Mouse (Mus musculus) left cerebral cortex, adult 8-10 months (tissue): ENCODE results near the gene Trim17. TPM values are rescaled to one million over a fixed set of nuclear protein-coding genes. Genes with fewer than 3 reads are reported as not detected.

Experiments
- DNase-seq, 2 experiments: peaks; one replicate each; pipeline ENCODE4 v3.0.0; 2022; ENCODE audit warnings: low spot score in 2 of 2
- total RNA-seq, 4 experiments: library from RNA; stranded (reverse); gene quantifications; 2 replicates each; pipeline ENCODE4 v1.2.4; 2022

Gene Trim17
- 1 to 10 TPM; 3.7 to 5.0 (median 4.1) TPM for total RNA-seq

DNA sequence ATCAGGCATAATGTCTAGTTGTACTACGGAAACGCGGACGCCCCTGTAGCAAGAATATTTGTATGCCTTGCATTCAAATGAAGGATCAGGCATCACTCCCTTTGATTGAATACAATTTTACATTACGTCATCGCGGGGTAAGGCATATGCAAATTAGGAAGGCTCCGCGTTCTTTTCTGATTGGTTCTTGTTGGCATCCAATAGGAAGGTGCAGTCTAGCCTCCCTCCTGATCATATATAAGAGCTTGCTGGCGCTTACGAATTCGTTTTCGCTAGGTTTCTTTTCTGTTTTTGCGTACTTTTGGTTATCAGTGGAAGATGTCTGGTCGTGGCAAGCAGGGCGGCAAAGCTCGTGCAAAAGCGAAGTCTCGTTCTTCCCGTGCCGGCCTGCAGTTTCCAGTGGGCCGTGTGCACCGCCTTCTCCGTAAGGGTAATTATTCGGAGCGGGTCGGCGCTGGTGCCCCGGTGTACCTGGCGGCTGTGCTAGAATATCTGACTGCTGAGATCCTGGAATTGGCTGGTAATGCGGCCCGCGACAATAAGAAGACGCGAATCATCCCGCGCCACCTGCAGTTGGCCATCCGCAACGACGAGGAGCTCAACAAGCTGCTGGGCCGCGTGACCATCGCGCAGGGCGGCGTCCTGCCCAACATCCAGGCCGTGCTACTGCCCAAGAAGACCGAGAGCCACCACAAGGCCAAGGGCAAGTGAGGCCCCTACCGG lies at the start of gene Trim17, which contains the start of gene Hist3h2a:
Gene Trim17, plus strand, starts transcription at position 266 of the 723 bp plus-strand sequence.
Gene Hist3h2a, plus strand, starts transcription at position 266 of the 723 bp plus-strand sequence.
- peak; percentile 87 to 96 for DNase-seq

DNA sequence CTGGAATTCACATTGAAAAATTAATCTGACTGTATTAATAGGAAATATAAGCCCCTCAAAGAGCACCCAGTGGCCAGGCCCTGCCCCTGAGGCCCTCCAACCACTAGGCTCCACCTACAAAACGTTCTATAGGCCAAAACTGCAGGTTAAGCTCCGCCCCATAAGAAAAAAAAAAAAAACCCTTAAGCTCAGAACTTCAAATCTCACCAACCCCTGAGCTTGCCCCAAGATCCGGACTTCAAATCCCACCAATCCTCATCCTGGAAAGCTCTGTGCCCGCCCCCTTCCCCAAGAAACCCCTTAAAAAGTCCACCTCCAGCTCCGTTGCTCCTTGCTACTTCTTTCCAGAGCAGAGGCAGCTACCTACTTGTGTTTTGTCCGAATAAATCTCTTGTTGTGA lies 49.6 kb upstream of the Trim17 start:
- DNase-seq, result no peak

DNA sequence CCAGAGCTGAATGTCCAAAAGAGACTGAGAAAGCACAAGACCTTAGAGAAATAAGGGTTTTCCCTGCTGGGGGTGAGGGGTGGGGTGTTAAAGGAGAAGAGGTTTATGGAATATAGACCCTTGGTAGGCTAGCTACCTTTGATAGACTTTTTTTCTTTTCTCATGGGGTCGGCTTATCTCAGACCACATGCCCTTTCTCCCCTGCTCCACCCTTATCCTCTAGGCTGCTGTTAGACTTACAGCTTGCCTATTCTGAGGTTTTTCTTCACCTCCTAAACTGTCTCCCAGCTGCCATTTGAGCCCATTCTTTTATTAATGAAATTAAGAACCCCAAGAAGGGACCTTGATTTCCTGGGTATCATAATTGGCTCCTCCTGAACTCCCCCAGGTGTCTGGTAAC lies 40.7 kb upstream of the Trim17 start:
- DNase-seq, result no peak

DNA sequence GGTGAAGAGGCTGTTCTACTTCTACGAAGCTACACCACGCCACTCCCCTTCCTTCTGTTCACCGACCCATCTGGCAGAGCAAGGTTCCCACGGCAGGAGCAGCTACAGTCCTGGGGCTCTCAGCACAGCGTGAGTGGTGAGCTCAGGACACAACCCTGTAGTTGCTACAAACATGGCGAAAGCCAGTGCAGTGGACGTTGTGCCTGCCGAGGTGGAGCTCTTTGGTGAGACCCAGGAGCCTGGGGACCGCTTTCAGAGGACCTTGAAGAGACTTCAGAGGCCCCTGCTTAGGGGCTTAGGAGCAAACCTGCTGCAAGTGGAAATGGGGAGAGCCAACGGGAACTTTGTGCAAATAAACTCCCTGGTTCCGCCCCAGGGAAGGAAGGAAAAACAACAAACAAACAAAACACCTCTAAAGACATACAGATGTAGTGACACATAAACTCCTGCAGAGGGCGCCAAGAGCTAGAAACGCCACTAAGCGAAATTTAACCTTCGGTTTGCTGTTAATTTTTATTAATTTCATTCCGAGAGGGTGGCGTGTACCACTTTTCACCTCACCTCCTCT lies 39.9 kb upstream of the Trim17 start:
- no peak for DNase-seq

DNA sequence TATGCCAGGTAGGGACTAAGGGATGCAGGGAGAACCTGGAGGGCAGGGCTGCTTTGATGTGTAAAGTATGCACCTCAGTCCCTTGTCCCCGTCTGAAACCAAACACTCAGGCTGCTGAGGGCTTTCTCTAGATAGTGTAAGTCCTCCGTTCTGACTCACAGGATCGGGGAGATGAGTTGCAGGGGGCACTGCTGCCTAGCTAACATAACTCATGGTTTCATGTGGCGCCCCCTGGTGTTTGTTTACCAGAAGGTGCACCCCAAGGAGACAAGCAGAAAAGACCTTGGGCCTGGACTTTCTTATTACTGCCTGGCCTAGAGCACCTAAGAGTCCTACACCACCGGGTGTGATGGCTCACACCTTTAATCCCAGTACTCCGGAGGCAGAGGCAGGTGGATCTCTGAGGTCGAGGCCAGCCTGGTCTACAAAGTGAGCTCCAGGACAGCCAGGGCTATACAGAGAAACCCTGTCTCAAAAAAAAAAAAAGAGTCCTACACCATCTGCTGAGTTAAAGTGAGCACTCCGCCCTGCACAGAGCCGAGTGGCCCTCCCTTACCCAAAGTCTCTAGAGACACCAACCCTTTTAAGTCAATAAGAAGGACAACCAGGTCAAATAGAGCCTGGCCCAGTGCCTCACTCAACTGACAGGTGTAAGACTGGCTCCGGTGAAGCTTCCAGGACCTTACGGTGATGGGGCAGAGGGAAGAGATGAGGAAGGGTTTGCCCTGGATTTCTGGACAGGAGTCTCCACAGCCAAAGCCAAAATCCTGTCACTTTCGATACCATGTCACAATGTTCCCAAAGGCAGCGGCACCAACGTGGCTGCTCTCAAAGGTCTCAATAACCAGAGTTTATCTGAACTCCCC lies 37.4 kb upstream of the Trim17 start:
- DNase-seq, result no peak

DNA sequence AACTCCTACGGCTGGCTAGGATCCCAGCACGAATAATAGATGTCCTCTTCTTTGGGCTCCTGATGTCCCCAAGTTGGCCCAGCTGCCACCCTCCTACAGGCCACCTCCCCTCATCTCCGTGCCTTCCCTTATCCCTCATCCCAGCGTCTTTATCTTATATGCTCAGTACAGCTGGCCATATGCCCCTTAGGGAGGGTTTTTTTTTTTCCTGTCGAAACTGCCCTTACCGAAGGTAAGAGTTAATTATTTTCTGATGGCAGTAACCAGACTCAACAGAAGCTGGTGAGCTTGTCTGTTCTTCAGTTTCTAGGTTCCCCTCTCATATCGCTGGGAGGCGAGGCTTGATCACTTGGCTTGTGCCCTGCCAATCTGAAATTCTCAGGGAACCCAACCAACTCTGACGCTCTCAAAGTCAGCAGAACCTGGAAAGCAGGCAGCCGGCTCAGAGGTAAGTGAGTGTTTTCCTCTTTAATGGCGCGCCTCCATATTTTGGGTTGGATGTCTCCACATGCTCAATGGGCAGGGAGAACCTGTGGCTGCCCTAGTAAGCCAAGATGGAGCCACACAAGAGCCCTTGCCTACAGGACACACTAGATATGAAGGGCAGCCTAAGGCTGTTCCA lies 36.6 kb upstream of the Trim17 start, which contains the start of gene Btnl10:
Gene Btnl10, plus strand, starts transcription at position 164 of the 622 bp plus-strand sequence.
- DNase-seq, result no peak

DNA sequence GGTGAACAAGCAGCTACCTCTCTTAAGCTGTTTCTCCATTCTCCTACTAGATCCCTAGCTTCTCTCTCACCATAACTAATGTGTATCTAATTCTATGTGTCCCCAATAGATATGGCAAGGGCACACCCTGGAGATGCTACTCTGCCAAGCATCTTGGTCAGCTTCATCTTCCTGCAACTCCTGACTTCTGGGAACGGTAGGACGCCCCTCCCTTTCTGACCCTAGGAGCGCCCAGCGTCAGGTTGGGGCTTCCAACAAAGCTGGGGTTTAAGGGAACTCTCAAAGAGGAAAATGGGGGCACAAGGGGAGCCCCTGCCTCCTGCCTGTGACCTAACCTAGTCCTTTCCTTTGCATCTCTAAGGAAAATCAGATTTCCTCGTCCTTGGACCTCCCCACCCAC lies 35.7 kb upstream of the Trim17 start:
- DNase-seq, result no peak

DNA sequence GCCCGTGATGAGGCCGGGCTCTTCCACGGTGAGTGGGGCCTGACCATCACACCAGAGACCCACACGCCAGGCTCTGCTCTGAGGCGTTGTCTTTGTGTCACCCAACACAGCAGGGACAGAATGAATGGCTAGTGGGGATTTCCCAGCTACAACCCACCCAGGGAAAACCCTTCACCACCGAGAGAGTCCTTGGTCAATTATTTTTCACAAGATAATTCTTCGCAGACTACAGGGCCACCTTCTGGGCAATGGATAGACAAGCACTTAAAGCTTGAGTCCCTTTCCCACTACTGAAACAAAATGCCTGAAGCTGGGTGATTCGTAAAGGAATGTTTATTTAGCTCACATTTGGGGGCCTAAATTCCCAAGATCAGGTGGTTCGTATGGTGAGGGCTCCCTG lies 32.1 kb upstream of the Trim17 start:
- DNase-seq, result no peak

DNA sequence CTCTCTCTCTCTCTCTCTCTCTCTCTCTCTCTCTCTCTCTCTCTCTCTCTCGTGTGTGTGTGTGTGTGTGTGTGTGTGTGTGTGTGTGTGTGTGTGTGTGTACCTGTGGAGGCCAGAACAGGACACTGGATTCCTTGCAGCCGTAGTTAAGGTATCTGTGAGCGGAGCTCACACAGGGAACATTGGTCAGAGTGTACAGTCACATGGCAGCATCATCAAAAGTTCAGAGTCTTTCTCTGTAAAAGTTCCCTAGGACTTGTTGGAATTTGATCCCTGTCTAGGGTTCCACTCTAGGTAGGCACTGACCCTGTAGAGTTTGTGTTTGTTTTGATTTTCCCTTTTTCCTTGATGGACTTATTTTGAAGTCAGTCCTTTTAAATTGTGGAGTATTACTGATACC lies 27.8 kb upstream of the Trim17 start:
- no peak for DNase-seq

DNA sequence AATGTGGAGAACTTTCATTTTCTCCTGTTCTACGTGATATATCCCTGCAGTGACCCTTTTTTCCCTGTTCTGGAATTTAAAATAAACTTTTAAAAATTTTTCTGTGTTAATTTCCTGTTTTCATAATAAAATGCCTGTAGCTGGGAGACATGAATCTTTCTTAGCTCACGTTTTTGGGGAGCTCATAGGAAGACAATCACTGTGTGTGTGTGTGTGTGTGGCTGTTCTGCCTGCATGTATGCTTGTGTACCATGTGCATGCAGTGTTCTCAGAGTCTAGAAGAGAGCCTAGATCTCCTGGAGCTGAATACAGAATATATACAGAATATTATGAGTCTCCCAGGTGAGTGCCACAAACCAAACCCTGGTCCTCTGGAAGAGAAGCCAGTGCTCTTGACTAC lies 27.4 kb upstream of the Trim17 start:
- no peak for DNase-seq

DNA sequence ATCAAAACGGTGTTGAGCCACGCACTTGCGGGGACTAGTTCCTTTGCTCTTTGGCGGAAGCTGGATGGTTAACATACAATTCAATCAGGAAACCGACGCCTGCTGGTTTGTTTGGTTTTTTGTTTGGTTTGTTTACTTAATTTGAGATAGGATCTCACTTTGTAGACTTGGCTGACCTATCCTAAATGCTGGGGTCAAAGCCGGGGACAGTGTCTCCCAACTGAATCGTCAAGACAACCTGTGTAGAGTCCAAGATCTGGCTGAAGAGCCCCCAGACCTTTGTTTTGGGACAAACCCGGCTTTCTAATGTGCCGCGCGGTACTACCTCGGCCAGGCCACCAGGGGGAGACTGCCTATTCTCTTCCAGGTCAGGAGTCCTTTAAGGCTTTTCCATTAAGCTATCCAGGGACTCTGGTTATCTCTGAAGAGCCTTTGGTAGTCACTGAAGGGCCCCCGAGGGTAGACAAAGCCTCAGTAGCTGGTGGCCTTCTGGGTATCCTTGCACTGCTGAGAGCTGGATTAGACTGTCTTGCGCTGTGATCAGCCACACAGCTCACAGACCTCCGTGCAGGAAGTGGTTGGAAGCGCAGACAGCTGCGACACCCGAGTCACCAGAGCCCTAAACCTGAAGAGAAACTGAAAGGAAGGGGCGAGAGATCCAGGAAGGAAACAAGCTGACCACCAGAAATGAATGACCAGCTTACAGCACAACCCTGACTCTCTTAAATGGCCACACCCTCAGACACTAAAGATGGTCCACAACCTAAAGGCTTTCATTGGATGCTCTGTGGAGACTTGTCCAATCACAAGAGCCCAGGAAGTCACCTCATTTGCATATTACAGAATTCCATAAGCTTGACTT lies 26.5 kb upstream of the Trim17 start:
- no peak for DNase-seq

DNA sequence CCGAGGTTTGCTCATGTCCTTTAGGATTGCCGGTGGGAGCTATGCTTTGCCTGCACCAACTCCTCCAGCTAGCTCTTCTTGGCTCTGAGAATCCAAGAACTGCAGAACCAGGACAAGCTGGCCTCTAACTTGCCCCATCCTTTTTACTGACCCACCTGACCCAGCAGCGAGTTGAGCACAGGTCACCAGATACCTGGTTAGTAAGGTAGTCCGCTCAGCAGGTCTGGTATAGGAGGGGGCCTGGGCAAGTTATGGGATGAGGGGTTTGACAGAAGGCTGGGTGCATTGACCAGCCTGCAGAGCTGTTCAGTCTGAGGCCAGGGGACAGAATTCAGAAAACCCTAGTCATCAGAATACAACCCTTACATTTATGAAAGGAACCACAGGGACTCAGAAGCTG lies 25.4 kb upstream of the Trim17 start:
- DNase-seq, result no peak

DNA sequence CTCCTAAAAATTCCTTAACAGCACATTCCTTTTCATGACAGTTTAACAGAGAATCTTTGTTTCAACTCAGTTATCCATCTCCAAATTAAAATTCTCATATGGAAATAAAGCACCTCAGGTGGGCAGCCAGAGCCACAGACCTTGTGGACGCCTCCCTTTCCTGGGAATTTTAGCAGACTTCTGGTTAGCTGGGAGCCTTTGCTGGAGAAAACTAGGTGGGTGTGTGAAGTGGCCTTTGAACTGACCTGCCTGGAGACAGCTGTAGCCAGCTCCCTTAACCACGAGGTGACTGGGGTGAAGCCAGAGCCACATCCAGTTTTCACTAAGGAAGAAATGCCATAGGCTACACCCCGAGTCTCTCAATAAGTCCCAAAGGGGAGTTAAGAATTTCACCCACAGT lies 24.8 kb upstream of the Trim17 start:
- DNase-seq, result no peak

DNA sequence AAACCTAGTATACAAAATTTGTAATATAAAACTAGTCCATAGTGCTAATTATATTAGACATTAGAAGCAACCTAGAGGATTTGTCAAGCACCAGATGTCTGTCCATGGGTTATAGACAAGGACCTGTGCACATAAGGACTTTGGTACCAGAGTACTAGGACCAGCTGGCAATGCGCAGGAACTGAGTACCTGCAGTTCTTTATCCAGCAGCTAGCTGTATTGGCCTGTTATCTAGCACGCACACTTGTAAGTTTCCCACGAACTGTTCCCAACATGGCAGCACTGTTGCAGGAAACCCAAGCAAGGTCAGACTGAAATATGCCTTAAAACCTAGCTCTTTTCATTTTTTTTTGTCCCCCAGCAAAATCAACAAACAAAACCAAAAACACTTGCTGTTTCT lies 24.2 kb upstream of the Trim17 start:
- DNase-seq, result no peak

DNA sequence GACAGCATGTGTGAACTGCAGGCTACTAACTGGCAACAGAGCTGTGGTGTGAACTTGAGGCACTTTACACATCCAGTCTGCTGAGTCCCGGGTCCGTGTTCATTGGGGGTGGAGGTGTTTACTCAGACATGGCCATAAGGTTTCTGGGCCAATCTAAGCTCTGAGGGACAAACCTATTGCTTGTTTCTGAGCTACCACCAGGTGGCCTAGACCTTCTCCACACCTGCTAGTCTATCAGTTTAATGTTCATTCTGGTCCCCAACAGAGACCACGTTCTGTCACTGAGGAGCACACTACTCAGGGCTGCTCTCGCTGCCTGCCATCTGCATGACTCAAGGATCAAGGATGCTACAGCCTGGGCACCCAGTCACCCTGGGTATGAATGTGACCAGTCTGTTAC lies 22.9 kb upstream of the Trim17 start:
- no peak for DNase-seq

DNA sequence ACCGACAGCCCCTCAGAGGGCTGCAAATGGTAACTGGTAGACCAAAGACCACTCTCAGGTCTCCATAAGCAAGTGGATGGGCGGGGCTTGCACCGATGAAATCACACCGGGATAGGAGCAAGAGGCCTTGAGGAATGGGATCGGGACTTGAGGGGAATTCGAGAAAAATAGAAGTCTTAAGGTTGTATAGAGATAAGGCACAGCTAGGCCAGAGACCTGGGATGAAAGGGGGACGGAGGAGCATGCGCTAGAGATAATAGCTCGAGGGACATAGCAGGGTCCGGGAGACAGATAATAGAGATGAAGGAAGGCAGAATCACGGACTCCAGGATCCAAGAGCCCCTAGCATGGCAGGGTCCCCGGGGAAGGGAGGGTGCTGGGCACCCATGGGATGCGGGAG lies 16.6 kb upstream of the Trim17 start:
- no peak for DNase-seq

DNA sequence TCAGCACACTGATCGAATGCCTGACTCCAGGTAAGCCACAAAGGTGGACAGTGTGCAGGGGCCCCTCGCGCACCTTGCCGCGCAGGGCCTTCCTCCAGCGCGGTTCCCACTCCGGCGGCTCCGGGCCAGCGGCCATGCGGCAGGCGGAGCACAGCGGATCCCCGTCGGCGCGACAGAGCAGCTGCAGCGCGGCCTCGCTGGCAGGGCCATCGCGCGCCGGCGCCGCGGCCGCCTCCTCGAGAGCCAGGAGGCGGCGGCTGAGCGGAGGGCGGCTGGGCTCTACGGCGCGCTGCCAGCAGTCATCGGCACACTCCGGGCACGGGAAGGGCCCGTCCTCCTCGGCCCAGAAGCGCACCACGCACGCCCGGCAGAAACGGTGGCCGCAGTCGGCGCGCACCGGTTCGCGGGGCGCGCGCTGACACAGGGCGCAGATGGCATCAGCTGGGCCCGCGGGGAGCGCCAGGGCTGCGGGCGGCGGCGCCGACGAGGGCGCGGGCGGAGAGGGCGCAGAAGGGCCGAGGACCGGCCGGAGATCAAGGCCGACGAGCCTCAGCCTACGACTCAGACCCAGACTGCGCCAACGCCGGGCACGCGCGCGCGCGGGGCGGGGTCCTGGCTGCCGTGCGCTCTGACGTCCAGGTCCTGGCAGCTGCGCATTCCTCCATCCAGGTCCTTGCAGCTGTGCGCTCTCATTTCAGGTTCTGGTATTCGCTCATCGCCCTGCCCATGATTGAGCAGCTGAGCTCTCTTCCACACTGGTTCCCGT lies 16.0 kb upstream of the Trim17 start, which contains the start of gene Rnf187:
Gene Rnf187, minus strand, starts transcription at position 595 of the 766 bp plus-strand sequence.
- peak; percentile 82 to 93 for DNase-seq

DNA sequence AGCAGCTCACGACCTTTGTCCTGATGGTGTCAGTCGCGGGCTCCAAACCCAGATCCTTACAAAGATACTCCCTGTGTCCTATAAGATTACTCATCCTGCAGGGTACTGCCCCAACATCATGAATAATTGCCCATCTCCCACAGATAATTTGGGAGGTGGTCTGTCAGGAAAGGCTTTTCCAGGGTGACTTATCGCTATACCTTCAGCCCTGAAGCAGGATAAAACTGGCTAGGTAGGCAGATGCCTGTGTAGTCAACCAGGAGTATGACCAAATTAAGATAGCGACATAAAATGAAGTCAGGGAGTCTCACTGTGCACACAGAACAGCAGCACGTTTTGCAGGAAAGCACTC lies 15.4 kb upstream of the Trim17 start:
- DNase-seq, result no peak

DNA sequence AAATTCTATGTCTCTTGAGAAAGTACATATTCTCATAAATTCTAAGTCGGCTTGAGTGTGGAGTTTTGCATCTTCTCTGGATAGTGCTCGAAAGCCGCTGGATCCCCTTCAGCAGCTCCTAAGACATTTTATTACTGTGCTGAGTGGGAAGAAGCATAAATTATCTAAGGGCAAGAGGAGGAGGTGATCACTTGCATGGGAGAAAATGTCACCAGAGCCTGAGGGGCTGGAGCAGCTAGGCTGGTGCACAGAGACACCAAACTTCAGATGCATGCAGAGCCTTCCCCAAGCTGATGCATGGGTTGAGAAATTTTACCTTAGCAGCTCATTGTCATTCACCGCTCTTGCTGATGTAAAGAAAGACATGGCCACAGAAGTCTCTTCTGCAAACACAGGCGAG lies 10.3 kb upstream of the Trim17 start:
- no peak for DNase-seq

DNA sequence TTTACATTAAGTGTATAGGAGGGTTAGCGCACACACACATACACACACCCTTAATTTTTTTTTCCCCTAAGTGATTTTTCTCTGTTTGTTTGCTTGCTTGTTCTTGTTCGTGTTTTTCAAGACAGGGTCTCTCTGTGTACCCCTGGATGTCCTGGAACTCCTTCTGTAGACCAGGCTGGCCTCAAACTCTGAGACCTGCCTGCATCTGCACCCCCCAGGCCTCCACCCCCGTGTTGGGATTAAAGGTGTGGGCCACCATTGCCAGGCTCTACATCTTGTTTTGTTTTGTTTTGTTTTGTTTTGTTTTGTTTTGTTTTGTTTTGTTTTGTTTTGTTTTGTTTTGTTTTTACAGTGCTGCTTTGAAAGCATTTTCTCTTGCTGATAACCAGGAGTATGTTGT lies 7.2 kb upstream of the Trim17 start:
- no peak for DNase-seq
